Mouse (Mus musculus) cerebellum, adult (tissue): ENCODE data around the gene Egfem1.

Experiments used
- ATAC-seq: cut with Nextera tagmentation; 2 replicates; pipeline ENCODE4 v1.9.2; 2017; ENCODE audit warnings: mild to moderate bottlenecking, moderate library complexity, mixed read lengths; ENCODE audit not compliant: insufficient number of reproducible peaks, low FRiP score, low TSS enrichment

Gene Egfem1

DNA sequence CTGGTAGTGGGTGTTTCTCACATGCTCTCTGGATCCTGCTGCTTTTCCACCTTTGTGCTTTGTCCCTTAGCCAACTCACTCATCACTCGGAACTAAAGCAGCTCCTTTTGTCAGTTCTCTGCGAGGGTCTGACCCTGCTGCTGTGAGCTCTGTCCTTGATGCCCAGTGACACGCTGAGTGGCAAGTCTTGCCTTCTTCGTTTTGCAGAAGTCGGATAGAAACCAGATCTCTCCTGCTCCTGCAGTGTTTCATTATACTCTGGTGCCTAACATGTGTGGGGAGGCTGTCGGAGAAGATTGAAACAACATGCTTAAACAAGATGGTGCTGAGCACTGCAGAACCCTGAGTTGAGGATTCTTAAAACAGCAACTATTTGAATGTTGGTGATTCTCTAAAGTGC is 652.4 kb downstream of the Egfem1 start:
- no peak for ATAC-seq

DNA sequence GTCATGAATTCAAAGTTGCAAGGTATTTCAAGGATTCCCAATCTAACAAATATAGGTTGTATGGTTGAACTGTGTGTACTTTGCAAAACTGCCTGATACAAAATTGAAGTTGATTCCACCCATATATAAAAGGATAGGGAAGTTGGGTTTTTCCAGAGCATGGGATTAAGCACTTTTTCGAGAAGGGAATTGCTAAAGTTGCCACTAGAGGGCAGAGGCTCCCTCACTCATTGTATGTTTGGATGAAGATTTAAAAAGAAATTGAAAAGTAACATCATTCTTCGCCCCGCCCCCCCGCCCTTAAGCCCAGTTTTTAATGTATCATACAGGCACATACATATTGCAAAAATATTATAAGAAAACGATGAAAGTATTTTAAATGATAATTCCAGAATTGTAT is 657.5 kb downstream of the Egfem1 start:
- no peak for ATAC-seq
